Mouse (Mus musculus) erythroblast, embryonic 14.5 days (primary cell): ENCODE results near the gene Kcnj9.

ENCODE experiments used
- GATA1 ChIP-seq: IDR thresholded peaks from 2 replicates; pipeline ENCODE4 v1.6.1; 2012; ENCODE audit warnings: low read length, inconsistent platforms, mixed read lengths
- TAL1 ChIP-seq: IDR thresholded peaks from 3 replicates; pipeline ENCODE4 v1.6.1; 2012; ENCODE audit warnings: low read length, inconsistent platforms, mixed read lengths

DNA sequence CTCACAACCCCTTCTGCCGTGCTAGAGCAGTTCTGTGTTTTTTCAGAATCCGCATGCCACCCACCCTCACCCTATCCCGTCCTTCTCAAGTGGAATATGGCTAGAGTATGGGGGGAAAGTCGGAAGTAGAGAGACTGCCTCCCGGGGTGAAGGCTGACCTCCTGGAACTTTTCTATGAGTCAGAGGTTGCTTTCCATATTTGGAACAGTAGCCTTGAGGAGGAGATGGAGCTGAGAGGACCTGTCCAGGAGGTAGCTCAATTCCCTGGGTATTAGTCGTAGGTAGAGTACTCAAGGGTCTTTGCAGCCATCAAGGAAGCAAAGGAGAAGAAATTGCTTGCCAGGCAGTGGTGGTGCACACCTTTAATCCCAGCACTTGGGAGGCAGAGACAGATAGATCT lies 22.9 kb upstream of the Kcnj9 start:
- no peak for TF ChIP-seq TAL1
- TF ChIP-seq GATA1 = no peak
